Mouse (Mus musculus) heart, postnatal 10 days (tissue): Measurements from ENCODE around the gene Dnmt3b. TPM values are rescaled to one million over a fixed set of nuclear protein-coding genes. Genes with fewer than 3 reads are reported as not detected.

Experiments
- DNase-seq, 2 experiments: peaks; one replicate each; pipeline ENCODE4 v3.0.0; 2021
- intact Hi-C: fragments of 180-260 bp; cut with DNase I; formaldehyde crosslinking; loops from one replicate; pipeline ENCODE4 v1.15.1; 2025
- total RNA-seq, 2 experiments: library from RNA; stranded (reverse); gene quantifications; 2 replicates each; pipeline ENCODE4 v1.2.3; 2021

The Dnmt3b gene
- total RNA-seq: 1 to 10 TPM; 2.4 to 2.6 TPM

- peak; percentile 77 to 80 for DNase-seq
Observed at GRCm38 (mm10) chr2:153649298-153650013, at the start of gene Dnmt3b. Gene Dnmt3b, plus strand, starts transcription at chr2:153649450.

GRCm38 (mm10) chr2:153600021-153600666 is 49.1 kb upstream of the Dnmt3b start:
- intact Hi-C loops: no loop called here

More at GRCm38 (mm10) chr2:153649298-153650013, at the start of gene Dnmt3b:
- intact Hi-C loops: loop anchor here (2.0 kb wide), 1 partner anchor 17 kb away; the partner anchor contains the start of gene Commd7

GRCm38 (mm10) chr2:153600667-153601648 is 48.3 kb upstream of the Dnmt3b start:
- intact Hi-C loops: no loop called here
- peak; percentile 73 to 75 for DNase-seq

More at GRCm38 (mm10) chr2:153600021-153600666, 49.1 kb upstream of the Dnmt3b start:
- DNase-seq: peak; percentile 71

GRCm38 (mm10) chr2:153603724-153604123 is 45.5 kb upstream of the Dnmt3b start:
- intact Hi-C loops: no loop called here
- DNase-seq: no peak

GRCm38 (mm10) chr2:153606421-153606820 is 42.8 kb upstream of the Dnmt3b start:
- no peak for DNase-seq
- intact Hi-C loops: no loop called here

- peak; percentile 52 to 66 for DNase-seq
- intact Hi-C loops: no loop called here
Observed at GRCm38 (mm10) chr2:153607870-153608515, 41.3 kb upstream of the Dnmt3b start.

- intact Hi-C loops: no loop called here
- DNase-seq: peak; percentile 27 to 31
Observed at GRCm38 (mm10) chr2:153609058-153609457, 40.2 kb upstream of the Dnmt3b start.

GRCm38 (mm10) chr2:153609548-153609947 is 39.7 kb upstream of the Dnmt3b start:
- peak; percentile 91 to 94 for DNase-seq
- intact Hi-C loops: no loop called here

- DNase-seq: peak; percentile 30 to 33
- intact Hi-C loops: no loop called here
Observed at GRCm38 (mm10) chr2:153610426-153611240, 38.6 kb upstream of the Dnmt3b start.

GRCm38 (mm10) chr2:153611241-153611630 is 38.0 kb upstream of the Dnmt3b start:
- intact Hi-C loops: no loop called here
- DNase-seq: no peak

- no peak for DNase-seq
- intact Hi-C loops: no loop called here
Observed at GRCm38 (mm10) chr2:153611743-153612142, 37.5 kb upstream of the Dnmt3b start.

GRCm38 (mm10) chr2:153612594-153613281 is 36.5 kb upstream of the Dnmt3b start:
- DNase-seq: peak; percentile 40 to 43
- intact Hi-C loops: no loop called here

- intact Hi-C loops: no loop called here
- no peak for DNase-seq
Observed at GRCm38 (mm10) chr2:153616893-153617292, 32.4 kb upstream of the Dnmt3b start.

GRCm38 (mm10) chr2:153618439-153618838 is 30.8 kb upstream of the Dnmt3b start:
- intact Hi-C loops: no loop called here
- no peak for DNase-seq

GRCm38 (mm10) chr2:153618889-153619288 is 30.4 kb upstream of the Dnmt3b start:
- DNase-seq: no peak
- intact Hi-C loops: no loop called here

GRCm38 (mm10) chr2:153622449-153622848 is 26.8 kb upstream of the Dnmt3b start:
- intact Hi-C loops: no loop called here
- DNase-seq: no peak

GRCm38 (mm10) chr2:153630950-153631349 is 18.3 kb upstream of the Dnmt3b start:
- DNase-seq: no peak
- intact Hi-C loops: no loop called here

GRCm38 (mm10) chr2:153631976-153632870 is 17.0 kb upstream of the Dnmt3b start, which contains the start of gene Commd7:
Gene Commd7, minus strand, starts transcription at chr2:153632781.
- peak; percentile 90 to 93 for DNase-seq
- intact Hi-C loops: loop anchor here (2.0 kb wide), 1 partner anchor 17 kb away; the partner anchor contains the start of gene Dnmt3b
